Mouse (Mus musculus) layer of hippocampus, postnatal 36 days (tissue): ENCODE results near the gene Serping1. TPM values are rescaled to one million over a fixed set of nuclear protein-coding genes. Genes with fewer than 3 reads are reported as not detected.
"Not testable (repeated sequence)": the region's sequence is repeated elsewhere in the genome, so short reads cannot be mapped to it uniquely, and the experiment has no call there.

Experiments used
- DNase-seq, 2 experiments: peaks; one replicate each; pipeline ENCODE4 v3.0.0; 2022
- total RNA-seq, 2 experiments: library from RNA; stranded (reverse); gene quantifications; 2 replicates each; pipeline ENCODE4 v1.2.3; 2021

Gene Serping1
- total RNA-seq, 2 experiments from 2014 or later: 5.5 to 7.5 TPM

GRCm38 (mm10) chr2:84737451-84737925 is 37.8 kb downstream of the Serping1 start:
- no peak for DNase-seq

- no peak for DNase-seq
These were observed 38.7 kb downstream of the Serping1 start for GRCm38 (mm10) chr2:84736312-84737161.

GRCm38 (mm10) chr2:84735346-84735920 is 39.8 kb downstream of the Serping1 start:
- no peak for DNase-seq

GRCm38 (mm10) chr2:84734919-84735318 is 40.3 kb downstream of the Serping1 start:
- DNase-seq: no peak

- DNase-seq: peak in 1 of 2 experiments; percentile 42
These were observed 40.8 kb downstream of the Serping1 start for GRCm38 (mm10) chr2:84734351-84734864.

GRCm38 (mm10) chr2:84733579-84734300 is 41.5 kb downstream of the Serping1 start, which contains the start of gene Ypel4:
TSS of gene Ypel4 (plus strand) at chr2:84734058.
- peak; percentile 74 to 78 for DNase-seq

- DNase-seq: no peak
These were observed 42.9 kb downstream of the Serping1 start for GRCm38 (mm10) chr2:84732394-84732793.

GRCm38 (mm10) chr2:84731206-84731605 is 44.0 kb downstream of the Serping1 start:
- DNase-seq: no peak

- not testable (repeated sequence) for DNase-seq
These were observed 47.1 kb downstream of the Serping1 start for GRCm38 (mm10) chr2:84728191-84728590.

GRCm38 (mm10) chr2:84727172-84727858 is 47.9 kb downstream of the Serping1 start, which contains the start of gene Clp1:
TSS of gene Clp1 (minus strand) at chr2:84727350.
- DNase-seq: peak; percentile 95

- no peak for DNase-seq
These were observed 48.5 kb downstream of the Serping1 start for GRCm38 (mm10) chr2:84726716-84727115.

- DNase-seq: no peak
These were observed 49.5 kb downstream of the Serping1 start for GRCm38 (mm10) chr2:84725770-84726169.

- no peak for DNase-seq
These were observed 51.4 kb downstream of the Serping1 start for GRCm38 (mm10) chr2:84723856-84724255.

GRCm38 (mm10) chr2:84721182-84721581 is 54.1 kb downstream of the Serping1 start:
- DNase-seq: no peak

- DNase-seq: no peak
These were observed 54.5 kb downstream of the Serping1 start for GRCm38 (mm10) chr2:84720718-84721117.

GRCm38 (mm10) chr2:84717357-84717756 is 57.9 kb downstream of the Serping1 start:
- DNase-seq: no peak

- DNase-seq: no peak
These were observed 58.6 kb downstream of the Serping1 start for GRCm38 (mm10) chr2:84716423-84717355.

- DNase-seq: peak; percentile 69 to 73
These were observed 59.5 kb downstream of the Serping1 start for GRCm38 (mm10) chr2:84715562-84716361.
